Mouse (Mus musculus) midbrain, embryonic 16.5 days (tissue): ENCODE data around the gene Med28. TPM values are rescaled to one million over a fixed set of nuclear protein-coding genes. Genes with fewer than 3 reads are reported as not detected.

ENCODE experiments used
- ATAC-seq: fragments of 200-750 bp; cut with Nextera tagmentation; 2 replicates; pipeline ENCODE4 v1.8.0; 2017; ENCODE audit warnings: moderate TSS enrichment
- H3K27ac ChIP-seq: fragments of 300-500 bp; sonication (generic); 2 replicates; pipeline ENCODE4 v1.5.1; 2014; ENCODE audit warnings: mild to moderate bottlenecking, low read length, mixed read lengths
- H3K27me3 ChIP-seq: fragments of 300-500 bp; sonication (generic); 2 replicates; pipeline ENCODE4 v1.6.1; 2014; ENCODE audit warnings: low read depth, low read length, mixed read lengths; ENCODE audit not compliant: control insufficient read depth, insufficient read depth
- H3K36me3 ChIP-seq: fragments of 300-500 bp; sonication (generic); 2 replicates; pipeline ENCODE4 v1.6.1; 2014; ENCODE audit warnings: mild to moderate bottlenecking, low read length, moderate library complexity, mixed read lengths; ENCODE audit not compliant: control insufficient read depth, insufficient read depth
- H3K4me1 ChIP-seq: fragments of 300-500 bp; sonication (generic); 2 replicates; pipeline ENCODE4 v1.6.1; 2014; ENCODE audit warnings: mild to moderate bottlenecking, low read length, mixed read lengths; ENCODE audit not compliant: control insufficient read depth, insufficient read depth
- H3K4me2 ChIP-seq: fragments of 300-500 bp; sonication (generic); 2 replicates; pipeline ENCODE4 v1.6.1; 2014; ENCODE audit warnings: mild to moderate bottlenecking, low read length, mixed read lengths
- H3K4me3 ChIP-seq: fragments of 300-500 bp; sonication (generic); 2 replicates; pipeline ENCODE4 v1.5.1; 2014; ENCODE audit warnings: low read depth, mild to moderate bottlenecking, low read length, moderate library complexity, mixed read lengths
- H3K9ac ChIP-seq: fragments of 300-500 bp; sonication (generic); 2 replicates; pipeline ENCODE4 v1.6.1; 2014; ENCODE audit warnings: low read depth, low read length, mixed read lengths
- H3K9me3 ChIP-seq: fragments of 300-500 bp; sonication (generic); replicated peaks from 2 replicates; pipeline ENCODE4 v1.6.1; 2014; ENCODE audit warnings: mild to moderate bottlenecking, low read length, mixed read lengths; ENCODE audit not compliant: control insufficient read depth, poor library complexity, severe bottlenecking
- WGBS: fragments of 180-500 bp; shearing (Covaris S2); extraction: QIAGEN DNeasy Blood & Tissue Kit; methylation state at CpG from one replicate; pipeline ENCODE4 v1.1.7; 2014; 5-methylcytosine and 5-hydroxymethylcytosine counted together
- polyA plus RNA-seq: library from polyadenylated mRNA; unstranded; fragments of >200 nt; fragmentation: Nextera tagmentation; extraction: Ambion mirVana; gene quantifications from 2 replicates; pipeline ENCODE4 v1.2.1, GENCODE M21; 2015

Gene Med28
- polyA plus RNA-seq, 1 experiment from 2014 or later, result 266 TPM

GRCm38 (mm10) chr5:45565829-45566228 is 45.8 kb downstream of the Med28 start:
- Histone ChIP-seq H3K4me2 (no peak overlapping the region), H3K9me3 (no peaks in the 10 kb centered on the region), H3K4me3 (no peak overlapping the region), H3K4me1 (no peaks in the 10 kb centered on the region), H3K27ac (no peak overlapping the region), H3K36me3 (no peaks in the 10 kb centered on the region), H3K9ac (no peak overlapping the region), H3K27me3 (no peaks in the 10 kb centered on the region)
- ATAC-seq, result no peak
- WGBS, result 95% methylated on average over 1 of the region's 1 CpGs

- no peaks in the 10 kb centered on the region for H3K27me3 ChIP-seq
- H3K4me3 ChIP-seq, result no peak overlapping the region
- no peak overlapping the region for H3K9ac ChIP-seq
- no peak for ATAC-seq
- H3K4me1 ChIP-seq, result no peaks in the 10 kb centered on the region
- H3K9me3 ChIP-seq, result no peaks in the 10 kb centered on the region
- H3K27ac ChIP-seq, result no peak overlapping the region
- no peak overlapping the region for H3K4me2 ChIP-seq
- H3K36me3 ChIP-seq, result no peaks in the 10 kb centered on the region
- 67% methylated on average over 5 of the region's 5 CpGs for WGBS
Observed at GRCm38 (mm10) chr5:45572816-45573215, 52.8 kb downstream of the Med28 start.

- no peaks in the 10 kb centered on the region for H3K4me1 ChIP-seq
- no peak overlapping the region for H3K27ac ChIP-seq
- H3K4me2 ChIP-seq, result no peak overlapping the region
- H3K36me3 ChIP-seq, result no peaks in the 10 kb centered on the region
- no peak overlapping the region for H3K4me3 ChIP-seq
- ATAC-seq, result no peak
- no peaks in the 10 kb centered on the region for H3K27me3 ChIP-seq
- H3K9me3 ChIP-seq, result no peaks in the 10 kb centered on the region
- H3K9ac ChIP-seq, result no peak overlapping the region
- WGBS, result 86% methylated on average over 3 of the region's 3 CpGs
Observed at GRCm38 (mm10) chr5:45576716-45577115, 56.7 kb downstream of the Med28 start.

- Histone ChIP-seq H3K4me2 (no peak overlapping the region), H3K4me1 (no peaks in the 10 kb centered on the region), H3K4me3 (no peak overlapping the region), H3K36me3 (no peaks in the 10 kb centered on the region), H3K27ac (no peak overlapping the region), H3K9ac (no peak overlapping the region), H3K27me3 (no peaks in the 10 kb centered on the region), H3K9me3 (no peaks in the 10 kb centered on the region)
- ATAC-seq, result no peak
- 67% methylated on average over 1 of the region's 1 CpGs for WGBS
Observed at GRCm38 (mm10) chr5:45577376-45577775, 57.3 kb downstream of the Med28 start.

Other genes starting within 250 kb of the Med28 start
- gene Qdpr, start 70.0 kb upstream of the Med28 start, polyA plus RNA-seq, result 112 and 127 TPM in 2 replicates
- gene Clrn2, start 66.5 kb upstream of the Med28 start, polyA plus RNA-seq, result 0.33 TPM in 1 of 2 replicates, not detected in the other
- 28.8 and 31.6 TPM in 2 replicates for gene Lap3, start 26.9 kb upstream of the Med28 start, polyA plus RNA-seq
- 7.0 and 9.4 TPM in 2 replicates for gene Fam184b, start 119.4 kb downstream of the Med28 start, polyA plus RNA-seq
- 5.0 and 6.6 TPM in 2 replicates for gene Ncapg, start 149.7 kb downstream of the Med28 start, polyA plus RNA-seq